Mouse (Mus musculus) intestine, postnatal 0 days (tissue): ENCODE measurements around the gene Snrpa1. TPM values are rescaled to one million over a fixed set of nuclear protein-coding genes. Genes with fewer than 3 reads are reported as not detected.
A peak's percentile ranks its signal among the peaks of the same experiment; 100 is the strongest.
"Not testable (repeated sequence)": the region's sequence is repeated elsewhere in the genome, so short reads cannot be mapped to it uniquely, and the experiment has no call there.

ENCODE experiments used
- ATAC-seq: fragments of 200-750 bp; cut with Nextera tagmentation; 2 replicates; pipeline ENCODE4 v1.8.0; 2017; ENCODE audit warnings: mild to moderate bottlenecking, moderate TSS enrichment, moderate library complexity
- H3K27ac ChIP-seq: fragments of 300-500 bp; sonication (generic); 2 replicates; pipeline ENCODE4 v1.5.1; 2014; ENCODE audit warnings: mild to moderate bottlenecking, low read depth, low read length, moderate library complexity
- H3K27me3 ChIP-seq: fragments of 300-500 bp; sonication (generic); replicated peaks from 2 replicates; pipeline ENCODE4 v1.6.1; 2014; ENCODE audit warnings: low read length, mixed read lengths; ENCODE audit not compliant: control insufficient read depth, insufficient read depth
- H3K36me3 ChIP-seq: fragments of 300-500 bp; sonication (generic); 2 replicates; pipeline ENCODE4 v1.6.1; 2014; ENCODE audit warnings: mild to moderate bottlenecking, moderate library complexity; ENCODE audit not compliant: control insufficient read depth, insufficient read depth
- H3K4me1 ChIP-seq: fragments of 300-500 bp; sonication (generic); replicated peaks from 2 replicates; pipeline ENCODE4 v1.6.1; 2014; ENCODE audit warnings: antibody characterized with exemption, low read length, mixed read lengths; ENCODE audit not compliant: control insufficient read depth, insufficient read depth
- H3K4me2 ChIP-seq: fragments of 300-500 bp; sonication (generic); replicated peaks from 2 replicates; pipeline ENCODE4 v1.6.1; 2014; ENCODE audit warnings: low read depth, mild to moderate bottlenecking, moderate library complexity
- H3K4me3 ChIP-seq: fragments of 300-500 bp; sonication (generic); 2 replicates; pipeline ENCODE4 v1.5.1; 2014; ENCODE audit warnings: low read depth, low read length
- H3K9ac ChIP-seq: fragments of 300-500 bp; sonication (generic); 2 replicates; pipeline ENCODE4 v1.6.1; 2014; ENCODE audit warnings: mild to moderate bottlenecking, low read depth, low read length
- H3K9me3 ChIP-seq: fragments of 300-500 bp; sonication (generic); 2 replicates; pipeline ENCODE4 v1.6.1; 2016; ENCODE audit warnings: mixed run types; ENCODE audit not compliant: control insufficient read depth
- CTCF ChIP-seq: sonication (generic); IDR thresholded peaks from 2 replicates; pipeline ENCODE4 v1.5.1; 2016; ENCODE audit warnings: low read depth, mild to moderate bottlenecking, control low read depth, antibody characterized with exemption, moderate library complexity
- WGBS: fragments of 180-500 bp; shearing (Covaris S2); extraction: QIAGEN DNeasy Blood & Tissue Kit; methylation state at CpG from one replicate; pipeline ENCODE4 v1.1.7; 2014; 5-methylcytosine and 5-hydroxymethylcytosine counted together
- polyA plus RNA-seq: library from polyadenylated mRNA; unstranded; fragments of >200 nt; fragmentation: Nextera tagmentation; extraction: Ambion mirVana; gene quantifications from 2 replicates; pipeline ENCODE4 v1.2.1, GENCODE M21; 2015

The Snrpa1 gene
- polyA plus RNA-seq, 1 experiment from 2014 or later: 66.1 TPM

DNA sequence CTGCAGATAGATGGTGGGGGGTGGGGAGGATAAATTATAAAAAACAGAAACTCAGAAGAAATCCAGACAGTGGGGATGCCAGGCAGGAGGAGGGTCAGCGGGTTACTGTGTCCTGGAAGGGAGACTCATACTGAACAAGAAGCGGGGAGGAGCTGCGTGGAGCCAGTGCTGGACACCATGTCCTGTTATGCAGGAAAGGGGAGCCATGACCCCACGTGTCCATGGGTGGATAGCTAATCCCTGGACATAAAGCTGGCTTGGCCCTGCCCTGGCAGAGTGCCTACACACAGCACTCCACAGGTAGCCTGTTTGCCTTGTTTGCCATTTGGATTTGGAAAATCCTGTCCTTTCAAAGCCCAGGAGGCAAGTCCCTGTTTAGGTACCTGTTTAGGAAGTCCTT lies 10.8 kb upstream of the Snrpa1 start:
- Histone ChIP-seq H3K27ac (no peak overlapping the region), H3K27me3 (no peaks in the 10 kb centered on the region), H3K36me3 (no peaks in the 10 kb centered on the region), H3K9me3 (peaks cover 3% of the 10 kb centered on the region; the same call in 1 of the 2 replicates), H3K4me3 (no peak overlapping the region), H3K4me2 (no peak overlapping the region), H3K4me1 (no peaks in the 10 kb centered on the region), H3K9ac (no peak overlapping the region)
- WGBS: 72% methylated on average over 4 of the region's 4 CpGs
- no peak for TF ChIP-seq CTCF
- no peak for ATAC-seq

DNA sequence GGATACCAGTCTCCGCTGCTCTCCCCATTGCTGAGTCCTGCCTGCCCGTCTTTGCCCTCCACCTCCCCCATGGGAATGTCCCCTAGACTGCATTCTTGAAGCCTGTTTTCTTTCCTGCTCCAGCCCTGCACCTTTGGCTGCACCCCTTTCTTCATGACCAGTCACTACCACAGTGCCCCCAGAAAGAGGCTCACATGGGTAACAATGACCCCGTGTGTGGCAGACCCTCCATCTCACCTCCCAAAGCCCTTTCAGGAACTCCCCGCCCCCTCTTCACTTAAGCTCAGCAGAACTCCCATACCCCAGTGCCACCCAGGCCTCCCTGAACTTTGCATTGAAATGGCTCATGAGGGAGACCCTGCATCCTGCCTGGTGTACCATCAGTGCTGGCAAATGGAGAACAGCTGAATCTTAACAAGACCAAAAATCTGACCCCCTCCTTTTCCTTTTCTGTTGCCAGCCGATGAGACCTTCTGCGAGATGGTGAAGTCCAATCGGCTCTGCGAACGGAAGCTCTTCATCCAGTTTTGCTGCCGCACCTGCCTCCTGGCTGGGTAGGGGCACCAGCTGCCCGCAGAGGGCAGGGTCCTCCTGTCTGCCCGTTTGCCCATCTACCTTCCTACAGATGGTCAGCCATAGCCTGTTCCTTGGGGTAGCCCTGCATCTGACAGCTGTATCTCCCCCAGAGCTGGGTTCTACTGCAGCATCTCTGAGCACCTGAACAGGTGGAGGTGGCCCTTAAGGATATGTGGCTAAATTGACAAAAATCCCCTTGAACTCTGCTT lies 10.2 kb upstream of the Snrpa1 start:
- no peak overlapping the region for H3K4me2 ChIP-seq
- no peak overlapping the region for H3K27ac ChIP-seq
- H3K9me3 ChIP-seq: peaks cover 3% of the 10 kb centered on the region; the same call in 1 of the 2 replicates
- no peak overlapping the region for H3K4me3 ChIP-seq
- 86% methylated on average over 12 of the region's 12 CpGs for WGBS
- no peaks in the 10 kb centered on the region for H3K27me3 ChIP-seq
- no peaks in the 10 kb centered on the region for H3K36me3 ChIP-seq
- no peak for TF ChIP-seq CTCF
- no peak for ATAC-seq
- no peaks in the 10 kb centered on the region for H3K4me1 ChIP-seq
- H3K9ac ChIP-seq: no peak overlapping the region

DNA sequence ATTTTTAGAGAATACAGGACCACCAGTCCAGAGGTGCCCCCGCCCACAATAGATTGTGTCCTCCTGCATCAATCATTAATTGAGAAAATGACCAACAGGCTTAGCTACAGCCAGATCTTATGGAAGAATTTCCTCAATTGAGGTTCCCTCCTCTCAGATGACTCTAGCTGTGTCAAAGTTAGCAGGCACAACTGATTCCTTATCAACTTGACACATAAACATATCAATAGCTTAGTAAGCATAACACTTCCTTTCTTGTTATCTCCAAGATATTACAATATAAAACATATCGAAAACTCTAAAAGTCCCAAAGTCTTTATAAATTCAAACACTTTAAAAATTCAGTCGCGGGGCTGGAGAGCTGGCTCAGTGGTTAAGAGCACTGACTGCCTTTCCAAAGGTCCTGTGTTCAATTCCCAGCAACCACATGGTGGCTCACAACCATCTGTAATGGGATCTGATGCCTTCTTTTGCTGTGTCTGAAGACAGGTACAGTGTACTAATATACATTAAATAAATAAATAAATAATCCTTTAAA lies 4.8 kb upstream of the Snrpa1 start:
- H3K27ac ChIP-seq: no peak overlapping the region
- no peak overlapping the region for H3K9ac ChIP-seq
- H3K9me3 ChIP-seq: peaks cover 3% of the 10 kb centered on the region; the same call in 1 of the 2 replicates
- no peaks in the 10 kb centered on the region for H3K27me3 ChIP-seq
- WGBS: 91% methylated on average over 4 of the region's 4 CpGs
- H3K4me2 ChIP-seq: no peak overlapping the region
- ATAC-seq: no peak
- no peak for TF ChIP-seq CTCF
- no peaks in the 10 kb centered on the region for H3K36me3 ChIP-seq
- H3K4me3 ChIP-seq: no peak overlapping the region
- no peaks in the 10 kb centered on the region for H3K4me1 ChIP-seq

DNA sequence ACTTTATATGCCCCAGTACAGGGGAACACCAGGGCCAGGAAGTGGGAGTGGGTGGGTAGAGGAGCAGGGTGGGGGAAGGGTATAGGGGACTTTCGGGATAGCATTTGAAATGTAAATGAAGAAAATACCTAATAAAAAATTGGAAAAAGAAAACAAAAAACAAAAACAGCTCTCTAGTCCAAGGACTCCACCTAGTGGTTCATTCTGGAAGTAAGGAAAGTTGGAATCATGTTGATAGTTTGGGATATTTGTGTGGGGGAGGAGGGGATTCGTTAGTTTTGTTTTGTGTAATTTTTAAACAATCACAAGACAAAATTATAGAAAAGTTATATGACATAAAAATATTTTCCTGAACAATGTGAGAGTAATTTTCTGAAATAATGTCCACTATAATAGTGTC lies 3.4 kb upstream of the Snrpa1 start:
- not testable (repeated sequence) for H3K4me2 ChIP-seq, H3K27ac ChIP-seq, H3K4me3 ChIP-seq, H3K9ac ChIP-seq, ATAC-seq, H3K27me3 ChIP-seq, H3K4me1 ChIP-seq, H3K9me3 ChIP-seq, H3K36me3 ChIP-seq
- peak; percentile 77 for TF ChIP-seq CTCF
- WGBS: 12% methylated on average over 2 of the region's 2 CpGs

DNA sequence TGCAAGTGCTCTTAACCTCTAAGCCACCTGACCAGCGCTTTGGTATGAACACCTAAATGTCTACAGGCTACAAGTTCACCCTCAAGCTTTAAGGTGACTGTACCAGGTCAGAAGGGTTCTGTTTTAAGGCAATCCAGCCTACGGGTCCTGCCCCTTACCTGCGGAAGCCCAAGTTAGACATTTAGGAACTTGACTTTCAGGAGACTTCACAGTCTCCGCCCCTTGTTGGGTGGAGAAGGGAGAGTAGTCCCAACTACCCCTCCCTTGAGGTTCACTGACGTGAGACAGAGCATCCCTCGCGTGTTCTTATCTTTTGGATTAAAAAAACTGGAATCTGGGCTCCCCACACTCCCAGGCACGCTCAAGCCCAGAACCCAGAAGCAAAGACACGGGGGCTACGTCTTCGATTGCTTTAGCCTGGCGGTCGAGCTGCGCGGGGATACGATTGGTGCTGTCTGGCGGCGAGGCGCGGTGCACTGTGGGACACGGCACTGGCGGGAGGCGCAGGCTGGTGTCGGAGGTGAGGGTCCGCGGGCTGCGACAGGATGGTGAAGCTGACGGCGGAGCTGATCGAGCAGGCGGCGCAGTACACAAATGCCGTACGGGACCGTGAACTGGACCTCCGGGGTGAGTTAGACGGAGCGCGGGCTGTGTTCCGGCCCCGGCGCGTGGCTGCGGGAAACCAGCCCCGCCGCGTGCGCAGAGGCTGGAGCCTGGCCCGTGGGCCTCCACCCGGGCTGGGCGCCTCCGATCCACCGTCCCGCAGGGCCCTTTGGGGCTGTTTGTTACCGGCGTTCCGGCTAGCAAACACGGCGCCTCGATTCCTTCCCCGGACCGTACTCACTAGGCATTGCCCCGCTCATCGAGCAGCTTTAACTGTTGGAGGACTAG lies 1.5 kb downstream of the Snrpa1 start:
- H3K27ac ChIP-seq: peak overlapping the region; percentile 65
- peak; percentile 16; the same call in 1 of the 2 replicates for TF ChIP-seq CTCF
- peak overlapping the region; percentile 81 for H3K4me2 ChIP-seq
- H3K27me3 ChIP-seq: no peaks in the 10 kb centered on the region
- peak; percentile 92 for ATAC-seq
- H3K9me3 ChIP-seq: no peaks in the 10 kb centered on the region
- under 1% methylated on average over 64 of the region's 64 CpGs for WGBS
- peaks cover 6% of the 10 kb centered on the region; the same call in 1 of the 2 replicates for H3K4me1 ChIP-seq
- peaks cover 21% of the 10 kb centered on the region for H3K36me3 ChIP-seq
- H3K4me3 ChIP-seq: peak overlapping the region; percentile 87
- H3K9ac ChIP-seq: peak overlapping the region; percentile 81

DNA sequence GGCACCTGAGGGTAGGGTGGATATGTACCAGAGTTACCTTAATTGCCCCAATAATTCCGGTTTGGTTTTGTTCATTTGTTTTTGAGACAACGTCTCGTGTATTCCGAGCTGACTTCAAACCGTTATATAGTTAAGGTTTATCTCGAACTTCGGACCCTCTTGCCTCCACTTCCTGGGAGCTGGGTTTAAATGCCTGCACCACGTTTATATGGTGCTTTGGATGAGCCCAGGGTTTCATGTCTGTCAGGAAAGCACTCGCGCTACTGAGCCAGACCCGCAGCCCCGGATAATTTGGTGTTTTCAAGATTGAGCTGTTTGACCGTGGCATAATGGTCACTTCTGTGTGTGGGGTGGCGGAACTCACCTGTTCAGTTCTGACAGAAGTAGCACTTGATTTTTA lies 2.3 kb downstream of the Snrpa1 start:
- WGBS: 1% methylated on average over 14 of the region's 14 CpGs

More for the DNA sequence above, 2.3 kb downstream of the Snrpa1 start:
- Histone ChIP-seq H3K36me3 (peaks cover 24% of the 10 kb centered on the region), H3K4me2 (peak overlapping the region; percentile 81), H3K4me3 (peak overlapping the region; percentile 87), H3K27ac (peak overlapping the region; percentile 65), H3K4me1 (peaks cover 6% of the 10 kb centered on the region; the same call in 1 of the 2 replicates), H3K9ac (peak overlapping the region; percentile 81), H3K9me3 (no peaks in the 10 kb centered on the region), H3K27me3 (no peaks in the 10 kb centered on the region)
- peak; percentile 51 for ATAC-seq
- no peak for TF ChIP-seq CTCF
